Mouse (Mus musculus) C2C12 (cell line): Measurements from ENCODE around the gene Hoxb5. TPM values are rescaled to one million over a fixed set of nuclear protein-coding genes. Genes with fewer than 3 reads are reported as not detected.

Experiments
- H3K27me3 ChIP-seq: one replicate; pipeline ENCODE4 v1.6.1; 2011; ENCODE audit not compliant: control insufficient read depth, insufficient read depth, insufficient read length
- H3K36me3 ChIP-seq: one replicate; pipeline ENCODE4 v1.6.1; 2011; ENCODE audit not compliant: control insufficient read depth, insufficient read depth
- H3K4me3 ChIP-seq: one replicate; pipeline ENCODE4 v1.5.1; 2011; ENCODE audit warnings: mild to moderate bottlenecking, control low read depth; ENCODE audit not compliant: poor library complexity, insufficient read depth, severe bottlenecking
- H3K79me2 ChIP-seq: one replicate; pipeline ENCODE4 v1.6.1; 2011; ENCODE audit not compliant: control insufficient read depth, insufficient read depth
- H3K79me3 ChIP-seq: one replicate; pipeline ENCODE4 v1.6.1; 2011; ENCODE audit warnings: low read depth, control low read depth
- H3ac ChIP-seq: one replicate; pipeline ENCODE3; 2011; ENCODE audit warnings: low read depth; ENCODE audit not compliant: control insufficient read depth, insufficient read length
- CEBPB ChIP-seq: IDR thresholded peaks from one replicate; pipeline ENCODE4 v1.6.1; 2011; ENCODE audit warnings: low read depth, mild to moderate bottlenecking, control low read depth, moderate library complexity
- CTCF ChIP-seq: IDR thresholded peaks from one replicate; pipeline ENCODE4 v1.5.1; 2011; ENCODE audit not compliant: control insufficient read depth, insufficient read depth, insufficient read length
- FOSL1 ChIP-seq: IDR thresholded peaks from one replicate; pipeline ENCODE4 v1.8.0; 2011; ENCODE audit warnings: mild to moderate bottlenecking, low read length; ENCODE audit not compliant: poor library complexity, insufficient read depth, severe bottlenecking
- MAX ChIP-seq: IDR thresholded peaks from one replicate; pipeline ENCODE4 v1.6.1; 2011; ENCODE audit warnings: mild to moderate bottlenecking, control low read depth
- MYOD1 ChIP-seq: IDR thresholded peaks from one replicate; pipeline ENCODE4 v1.6.1; 2011; ENCODE audit warnings: low read depth; ENCODE audit not compliant: control insufficient read depth, insufficient read length
- MYOG ChIP-seq: IDR thresholded peaks from one replicate; pipeline ENCODE4 v1.6.1; 2011; ENCODE audit not compliant: control insufficient read depth, insufficient read length; ENCODE audit errors: extremely low read depth
- USF1 ChIP-seq: IDR thresholded peaks from one replicate; pipeline ENCODE4 v1.6.1; 2011; ENCODE audit warnings: low read depth, mild to moderate bottlenecking, control low read depth, moderate library complexity
- polyA plus RNA-seq: library from polyadenylated mRNA; unstranded; fragments of >200 nt; fragmentation: generic; extraction: Trizol; gene quantifications from one replicate; pipeline ENCODE4 v1.2.1, GENCODE M21; 2012; ENCODE audit warnings: missing spikeins

Hoxb5 gene
- polyA plus RNA-seq, 1 experiment = not detected

- H3K27me3 ChIP-seq = peaks cover 87% of the 10 kb centered on the region
Observed at GRCm38 (mm10) chr11:96294245-96295091, 8.7 kb upstream of the Hoxb5 start.

GRCm38 (mm10) chr11:96295092-96295835, 7.9 kb upstream of the Hoxb5 start:
- Histone ChIP-seq H3K27me3 (peaks cover 90% of the 10 kb centered on the region), H3ac (peak overlapping the region; percentile 37), H3K79me2 (no peaks in the 10 kb centered on the region), H3K79me3 (no peaks in the 10 kb centered on the region), H3K36me3 (no peaks in the 10 kb centered on the region), H3K4me3 (no peak overlapping the region)
- TF ChIP-seq MYOG (no peak), CEBPB (no peak), FOSL1 (no peak), MYOD1 (no peak), MAX (no peak), USF1 (no peak), CTCF (no peak)

More at GRCm38 (mm10) chr11:96294245-96295091, 8.7 kb upstream of the Hoxb5 start:
- Histone ChIP-seq H3ac (no peak overlapping the region), H3K36me3 (no peaks in the 10 kb centered on the region), H3K79me2 (no peaks in the 10 kb centered on the region), H3K4me3 (no peak overlapping the region), H3K79me3 (no peaks in the 10 kb centered on the region)
- TF ChIP-seq CEBPB (no peak), CTCF (peak; percentile 70)

GRCm38 (mm10) chr11:96296997-96297396, 6.1 kb upstream of the Hoxb5 start:
- Histone ChIP-seq H3K79me2 (no peaks in the 10 kb centered on the region), H3K27me3 (peaks cover 92% of the 10 kb centered on the region), H3ac (no peak overlapping the region), H3K36me3 (no peaks in the 10 kb centered on the region), H3K79me3 (no peaks in the 10 kb centered on the region), H3K4me3 (no peak overlapping the region)
- TF ChIP-seq CEBPB (no peak), MYOD1 (no peak), FOSL1 (no peak), CTCF (no peak), MYOG (no peak), MAX (no peak), USF1 (no peak)

- peaks cover 93% of the 10 kb centered on the region for H3K27me3 ChIP-seq
- TF ChIP-seq CEBPB = no peak
- TF ChIP-seq FOSL1 = no peak
- no peak for TF ChIP-seq MAX
- no peak for TF ChIP-seq USF1
- no peak for TF ChIP-seq MYOG
- no peak for TF ChIP-seq CTCF
- TF ChIP-seq MYOD1 = no peak
- H3K4me3 ChIP-seq = no peak overlapping the region
Observed at GRCm38 (mm10) chr11:96297428-96297827, 5.7 kb upstream of the Hoxb5 start.

GRCm38 (mm10) chr11:96297968-96298635, 5.0 kb upstream of the Hoxb5 start:
- H3K4me3 ChIP-seq = no peak overlapping the region
- no peaks in the 10 kb centered on the region for H3K36me3 ChIP-seq
- no peaks in the 10 kb centered on the region for H3K79me2 ChIP-seq
- peaks cover 94% of the 10 kb centered on the region for H3K27me3 ChIP-seq
- TF ChIP-seq MAX (no peak), CEBPB (no peak), MYOD1 (no peak), CTCF (no peak), USF1 (no peak), FOSL1 (no peak), MYOG (no peak)
- no peak overlapping the region for H3ac ChIP-seq
- no peaks in the 10 kb centered on the region for H3K79me3 ChIP-seq

More at GRCm38 (mm10) chr11:96297428-96297827, 5.7 kb upstream of the Hoxb5 start:
- Histone ChIP-seq H3K79me2 (no peaks in the 10 kb centered on the region), H3K79me3 (no peaks in the 10 kb centered on the region), H3ac (no peak overlapping the region), H3K36me3 (no peaks in the 10 kb centered on the region)
